22 mouse cellular contexts compared by ENCODE assay signal in genomic region chr11:88786816-88787215, GRCm38 (mm10).
"Had no signal": no experiment of that assay in that cellular context is flagged by ENCODE, and none has a peak within 500 bp of the region (broad histone marks: within the 10 kb centered on the region; RNA-seq: fewer than 3 reads in every experiment).

No protein-coding gene starts in this region.

- H3K27ac ChIP-seq: layer of hippocampus, adult 2 months; limb, embryonic 10.5 days; limb, embryonic 13.5 days; liver, embryonic 12.5 days; liver, embryonic 15.5 days; macrophage; neural tube, embryonic 12.5 days; neural tube, embryonic 15.5 days had no signal

- H3K36me3 ChIP-seq: limb, embryonic 10.5 days; limb, embryonic 13.5 days; liver, embryonic 12.5 days; liver, embryonic 15.5 days; neural tube, embryonic 12.5 days; neural tube, embryonic 15.5 days had no signal

- H3K9ac ChIP-seq: limb, embryonic 13.5 days; liver, embryonic 12.5 days; liver, embryonic 15.5 days; lung, embryonic 14.5 days; neural tube, embryonic 12.5 days; neural tube, embryonic 15.5 days had no signal

- H3K27me3 ChIP-seq: limb, embryonic 13.5 days; liver, embryonic 12.5 days; liver, embryonic 15.5 days; neural tube, embryonic 12.5 days; neural tube, embryonic 15.5 days had no signal

- H3K4me2 ChIP-seq: limb, embryonic 13.5 days; liver, embryonic 12.5 days; liver, embryonic 15.5 days; lung, embryonic 14.5 days; neural tube, embryonic 12.5 days; neural tube, embryonic 15.5 days had no signal

- H3K4me1 ChIP-seq: limb, embryonic 10.5 days; limb, embryonic 13.5 days; liver, embryonic 12.5 days; liver, embryonic 15.5 days; neural tube, embryonic 12.5 days; neural tube, embryonic 15.5 days had no signal

- H3K9me3 ChIP-seq: limb, embryonic 10.5 days; limb, embryonic 13.5 days; liver, embryonic 12.5 days; liver, embryonic 15.5 days; neural tube, embryonic 12.5 days; neural tube, embryonic 15.5 days had no signal

- H3K4me3 ChIP-seq: layer of hippocampus, adult 2 months; limb, embryonic 10.5 days; limb, embryonic 13.5 days; liver, embryonic 12.5 days; liver, embryonic 15.5 days; neural tube, embryonic 12.5 days; neural tube, embryonic 15.5 days had no signal

- ATAC-seq: inflammation-experienced regulatory T-cells, adult 6 months; intestine, embryonic 16.5 days; liver, embryonic 12.5 days had no signal

- DNase-seq: kidney, adult 18-20 months; kidney, adult 9 months; kidney, postnatal 25 days; layer of hippocampus, adult 9-11 months; liver; lung, embryonic 14.5 days; midbrain, embryonic 14.5 days; right cerebral cortex, adult 18-20 months; right cerebral cortex, postnatal 14 days; right cerebral cortex, postnatal 4 days; thymus, adult 18-20 months; thymus, postnatal 36 days had no signal
